Mouse (Mus musculus) lung, adult 10 weeks (tissue): ENCODE measurements around the gene Sgip1. TPM values are rescaled to one million over a fixed set of nuclear protein-coding genes. Genes with fewer than 3 reads are reported as not detected.

Experiments used
- polyA plus RNA-seq: library from polyadenylated mRNA; stranded (reverse); fragments of 350-450 nt; fragmentation: Illumina TruSeq; extraction: RNeasy Lipid Tissue Mini Kit (QIAGEN cat#74804); gene quantifications from one replicate; pipeline ENCODE4 v1.2.3, GENCODE M21; 2014; ENCODE audit warnings: low read depth, low replicate concordance; ENCODE audit not compliant: insufficient read depth

Gene Sgip1
- polyA plus RNA-seq, result 4.4 TPM

GRCm38 (mm10) chr4:102741287-102741686 is at the start of gene Sgip1:
Sgip1 (plus strand) TSS chr4:102741297.

DNA sequence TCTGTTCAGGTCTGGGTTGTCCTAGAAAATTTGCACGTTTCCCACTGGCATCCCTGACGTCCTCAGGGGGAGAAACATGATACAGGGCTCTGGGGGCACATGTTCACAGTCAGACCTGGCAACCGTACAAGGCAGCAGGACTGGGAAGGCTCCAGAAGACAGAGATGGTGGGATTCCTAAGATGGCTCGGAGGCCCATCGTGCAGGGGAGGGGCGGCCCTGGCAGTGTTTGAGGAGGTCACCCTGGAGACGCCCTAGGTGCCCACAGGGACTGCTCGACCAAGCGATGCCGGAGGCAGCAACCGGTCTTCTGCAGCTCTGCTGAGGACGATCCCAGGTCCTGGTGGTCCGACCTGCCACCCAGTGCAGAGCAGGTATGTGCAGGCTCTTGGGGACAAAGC is 237.3 kb downstream of the Sgip1 start, which contains the start of gene Tctex1d1:
Gene Tctex1d1 (plus strand): TSS at position 167 of the 400 bp plus-strand sequence.

Other genes starting within 250 kb of the Sgip1 start
- gene Tctex1d1, start 237.3 kb downstream of the Sgip1 start, polyA plus RNA-seq, result not detected